Mouse (Mus musculus) MEL (cell line): ENCODE results near the gene Gm48551. TPM values are rescaled to one million over a fixed set of nuclear protein-coding genes. Genes with fewer than 3 reads are reported as not detected.

Experiments
- DNase-seq: peaks from one replicate; pipeline ENCODE4 v3.0.0; 2011; ENCODE audit warnings: low read depth, low spot score
- H3K27ac ChIP-seq: 2 replicates; pipeline ENCODE4 v1.5.1; 2012; ENCODE audit warnings: low read depth, mild to moderate bottlenecking, control low read depth, low read length, moderate library complexity; ENCODE audit not compliant: control insufficient read depth
- H3K27me3 ChIP-seq, 2 experiments: fragments of 150-350 bp in 1 of 2; sonication (generic) in 1 of 2; 2 replicates each; pipeline ENCODE4 v1.6.1; 2012; ENCODE audit warnings: low read length in 2 of 2, mild to moderate bottlenecking in 2 of 2, improper control_type of control experiment in 1 of 2, moderate library complexity in 1 of 2; ENCODE audit not compliant: insufficient read depth in 2 of 2, control insufficient read depth in 1 of 2
- H3K36me3 ChIP-seq, 2 experiments: 2 replicates each; pipeline ENCODE4 v1.6.1; 2012 to 2014; ENCODE audit warnings: low read length in 2 of 2, improper control_type of control experiment in 1 of 2, inconsistent platforms in 1 of 2, mild to moderate bottlenecking in 1 of 2; ENCODE audit not compliant: insufficient read depth in 2 of 2, control insufficient read depth in 1 of 2
- H3K4me1 ChIP-seq, 2 experiments: fragments of 150-350 bp in 1 of 2; sonication (generic) in 1 of 2; 2 replicates each; pipeline ENCODE4 v1.6.1; 2012; ENCODE audit warnings: low read length in 2 of 2, improper control_type of control experiment in 1 of 2, mild to moderate bottlenecking in 1 of 2; ENCODE audit not compliant: insufficient read depth in 2 of 2, control insufficient read depth in 1 of 2
- H3K4me3 ChIP-seq, 2 experiments: fragments of 150-350 bp in 1 of 2; sonication (generic) in 1 of 2; 2 replicates each; pipeline ENCODE4 v1.5.1; 2012; ENCODE audit warnings: low read depth in 2 of 2, low read length in 2 of 2, mild to moderate bottlenecking in 2 of 2, moderate library complexity in 2 of 2, control low read depth in 1 of 2, improper control_type of control experiment in 1 of 2; ENCODE audit not compliant: control insufficient read depth in 1 of 2, insufficient read depth in 1 of 2
- H3K79me2 ChIP-seq: 2 replicates; pipeline ENCODE4 v1.6.1; 2012; ENCODE audit warnings: mild to moderate bottlenecking, low read length, moderate library complexity; ENCODE audit not compliant: control insufficient read depth, poor library complexity, insufficient read depth
- H3K9ac ChIP-seq: 2 replicates; pipeline ENCODE4 v1.6.1; 2012; ENCODE audit warnings: low read depth, mild to moderate bottlenecking, control low read depth, low read length, moderate library complexity; ENCODE audit not compliant: control insufficient read depth, poor library complexity, severe bottlenecking
- H3K9me3 ChIP-seq: fragments of 150-350 bp; sonication (generic); replicated peaks from 2 replicates; pipeline ENCODE4 v1.6.1; 2012; ENCODE audit warnings: mild to moderate bottlenecking, low read length, improper control_type of control experiment, moderate library complexity; ENCODE audit not compliant: insufficient read depth
- BHLHE40 ChIP-seq: IDR thresholded peaks from 2 replicates; pipeline ENCODE4 v1.6.1; 2012; ENCODE audit warnings: low read depth, mild to moderate bottlenecking, inconsistent platforms, low read length, improper control_type of control experiment, borderline replicate concordance
- CHD1 ChIP-seq: IDR thresholded peaks from 2 replicates; pipeline ENCODE4 v1.6.1; 2012; ENCODE audit warnings: low read depth, mild to moderate bottlenecking, inconsistent platforms, low read length, improper control_type of control experiment
- GABPA ChIP-seq: IDR thresholded peaks from 2 replicates; pipeline ENCODE4 v1.6.1; 2012; ENCODE audit warnings: low read depth, mild to moderate bottlenecking, inconsistent platforms, low read length, improper control_type of control experiment, moderate library complexity
- HCFC1 ChIP-seq: IDR thresholded peaks from 2 replicates; pipeline ENCODE4 v1.6.1; 2012; ENCODE audit warnings: low read depth, mild to moderate bottlenecking, inconsistent platforms, low read length, improper control_type of control experiment, moderate library complexity
- KAT2A ChIP-seq: conservative IDR thresholded peaks from 2 replicates; pipeline ENCODE4 v1.6.1; 2012; ENCODE audit warnings: low read depth, low read length, improper control_type of control experiment, inconsistent platforms
- MXI1 ChIP-seq: IDR thresholded peaks from 2 replicates; pipeline ENCODE4 v1.6.1; 2011; ENCODE audit warnings: mild to moderate bottlenecking, low read depth, low read length, improper control_type of control experiment
- MYB ChIP-seq: IDR thresholded peaks from 2 replicates; pipeline ENCODE4 v1.6.1; 2011; ENCODE audit warnings: mild to moderate bottlenecking, low read depth, low read length, improper control_type of control experiment
- NRF1 ChIP-seq: IDR thresholded peaks from 2 replicates; pipeline ENCODE4 v1.6.1; 2014; ENCODE audit warnings: low read depth, mild to moderate bottlenecking, inconsistent platforms, low read length, improper control_type of control experiment, moderate library complexity; ENCODE audit not compliant: poor library complexity, insufficient read depth, severe bottlenecking
- POLR2A ChIP-seq, 2 experiments: IDR thresholded peaks; 2 replicates each; pipeline ENCODE4 v1.6.1; 2011 to 2012; ENCODE audit warnings: low read length in 2 of 2, mild to moderate bottlenecking in 2 of 2, control low read depth in 1 of 2, improper control_type of control experiment in 1 of 2, low read depth in 1 of 2, moderate library complexity in 1 of 2; ENCODE audit not compliant: control insufficient read depth in 1 of 2, insufficient read depth in 1 of 2, poor library complexity in 1 of 2
- RCOR1 ChIP-seq: IDR thresholded peaks from 2 replicates; pipeline ENCODE4 v1.6.1; 2012; ENCODE audit warnings: low read depth, mild to moderate bottlenecking, inconsistent platforms, low read length, improper control_type of control experiment
- SIN3A ChIP-seq: IDR thresholded peaks from 2 replicates; pipeline ENCODE4 v1.6.1; 2012; ENCODE audit warnings: low read length, improper control_type of control experiment, inconsistent platforms
- TAL1 ChIP-seq: IDR thresholded peaks from 2 replicates; pipeline ENCODE4 v1.6.1; 2012; ENCODE audit warnings: mild to moderate bottlenecking, inconsistent platforms, low read length, moderate library complexity, mixed read lengths
- TCF12 ChIP-seq: IDR thresholded peaks from 2 replicates; pipeline ENCODE4 v1.6.1; 2014; ENCODE audit warnings: low read depth, mild to moderate bottlenecking, inconsistent platforms, low read length, improper control_type of control experiment, moderate library complexity
- USF1 ChIP-seq: IDR thresholded peaks from 2 replicates; pipeline ENCODE4 v1.6.1; 2014; ENCODE audit warnings: low read depth, mild to moderate bottlenecking, inconsistent platforms, low read length, improper control_type of control experiment, moderate library complexity
- ZC3H11A ChIP-seq: IDR thresholded peaks from 2 replicates; pipeline ENCODE4 v1.6.1; 2012; ENCODE audit warnings: low read depth, mild to moderate bottlenecking, inconsistent platforms, low read length, improper control_type of control experiment
- ZMIZ1 ChIP-seq: IDR thresholded peaks from 2 replicates; pipeline ENCODE4 v1.6.1; 2012; ENCODE audit warnings: low read depth, mild to moderate bottlenecking, inconsistent platforms, low read length, improper control_type of control experiment, moderate library complexity
- polyA plus RNA-seq, 2 experiments: library from polyadenylated mRNA; stranded (reverse) in 1 of 2; unstranded in 1 of 2; fragments of >175 nt in 1 of 2; fragments of >200 nt in 1 of 2; gene quantifications; 2 replicates each; pipeline versions ENCODE4 v1.2.1 to v1.2.4; 2012; ENCODE audit warnings: low replicate concordance in 2 of 2, low read depth in 1 of 2; ENCODE audit not compliant: insufficient read length in 2 of 2, insufficient read depth in 1 of 2, missing spikeins in 1 of 2
- total RNA-seq: library from RNA; depleted of rRNA; stranded (reverse); fragments of 300-350 nt; gene quantifications from 2 replicates; pipeline ENCODE4 v1.2.3, GENCODE M21; 2012

The Gm48551 gene
- total and polyA plus RNA-seq, 3 experiments = 0.62 to 2.6 TPM; not detected in 1

GRCm38 (mm10) chr10:81392270-81392669, 8.0 kb downstream of the Gm48551 start:
- no peak for DNase-seq
- Histone ChIP-seq H3K9me3 (no peaks in the 10 kb centered on the region), H3K4me3 (no peak overlapping the region), H3K27ac (no peak overlapping the region), H3K9ac (no peak overlapping the region), H3K4me1 (peaks cover 6 to 14% of the 10 kb centered on the region in 2 experiments; a peak in 3 of 4 replicates), H3K79me2 (no peaks in the 10 kb centered on the region), H3K36me3 (no peaks in the 10 kb centered on the region), H3K27me3 (no peaks in the 10 kb centered on the region)
- TF ChIP-seq KAT2A = no peak
- no peak for TF ChIP-seq RCOR1
- no peak for TF ChIP-seq GABPA
- no peak for TF ChIP-seq USF1
- no peak for TF ChIP-seq MYB
- no peak for TF ChIP-seq ZC3H11A
- no peak; the same call in 1 of the 2 replicates for TF ChIP-seq BHLHE40
- TF ChIP-seq TAL1 = no peak
- no peak for TF ChIP-seq HCFC1
- TF ChIP-seq ZMIZ1 = no peak
- no peak for TF ChIP-seq TCF12

- Histone ChIP-seq H3K27me3 (no peaks in the 10 kb centered on the region), H3K79me2 (no peaks in the 10 kb centered on the region), H3K9me3 (no peaks in the 10 kb centered on the region), H3K4me1 (peaks cover 6 to 14% of the 10 kb centered on the region in 2 experiments; a peak in 3 of 4 replicates), H3K4me3 (peak within 1 kb of the TSS; percentile 85 to 86), H3K36me3 (no peaks in the 10 kb centered on the region), H3K27ac (peak within 1 kb of the TSS; percentile 77), H3K9ac (peak within 1 kb of the TSS; percentile 91)
- TF ChIP-seq ZC3H11A (no peak), NRF1 (no peak), SIN3A (no peak), CHD1 (no peak), POLR2A (IDR thresholded peaks at IDR 0.05; ENCODE audit: control insufficient read depth in 1 of 2, insufficient read depth in 1 of 2, low read depth in 1 of 2, low read length in 2 of 2, poor library complexity in 1 of 2) (no peak), MXI1 (no peak)
- DNase-seq = no peak
These were observed 8.5 kb downstream of the Gm48551 start, which contains the start of gene Smim24 for GRCm38 (mm10) chr10:81392781-81393185. TSS of gene Smim24 (plus strand) at chr10:81393051.
